Mouse (Mus musculus): Measurements from ENCODE around the gene Serpina9. TPM values are rescaled to one million over a fixed set of nuclear protein-coding genes. Genes with fewer than 3 reads are reported as not detected.

The Serpina9 gene
- 0.10 and 0.24 TPM in 2 replicates for polyA plus RNA-seq (2012; rRNA removed)

GRCm38 (mm10) chr12:104013620-104014019, at the start of gene Serpina9:
Gene Serpina9 (minus strand): TSS chr12:104013755.

GRCm38 (mm10) chr12:104044343-104044742, 30.8 kb upstream of the Serpina9 start, which contains the start of gene Serpina12:
Gene Serpina12 (minus strand): TSS chr12:104044443.

GRCm38 (mm10) chr12:103989857-103990256, 23.7 kb downstream of the Serpina9 start, which contains the start of gene Serpina11:
Gene Serpina11 (minus strand): TSS chr12:103989957.

GRCm38 (mm10) chr12:103958798-103959197, 54.8 kb downstream of the Serpina9 start, which contains the start of gene Serpina1e:
Gene Serpina1e (minus strand): TSS chr12:103958975.

Other genes starting within 250 kb of the Serpina9 start
- gene Serpina1d, start 240.2 kb downstream of the Serpina9 start, polyA plus RNA-seq (2012; rRNA removed) = 1,315 and 1,572 TPM in 2 replicates
- 2,401 and 2,510 TPM in 2 replicates for gene Serpina1b, start 183.4 kb downstream of the Serpina9 start, polyA plus RNA-seq (2012; rRNA removed)
- 2,492 and 2,846 TPM in 2 replicates for gene Serpina1a, start 150.2 kb downstream of the Serpina9 start, polyA plus RNA-seq (2012; rRNA removed)
- gene Serpina1c, start 108.9 kb downstream of the Serpina9 start, polyA plus RNA-seq (2012; rRNA removed) = 1,205 and 1,238 TPM in 2 replicates
- gene Serpina1e, start 54.8 kb downstream of the Serpina9 start, polyA plus RNA-seq (2012; rRNA removed) = 6,689 and 6,899 TPM in 2 replicates
- 184 and 214 TPM in 2 replicates for gene Serpina11, start 23.8 kb downstream of the Serpina9 start, polyA plus RNA-seq (2012; rRNA removed)
- 0.16 and 0.20 TPM in 2 replicates for gene Serpina12, start 30.7 kb upstream of the Serpina9 start, polyA plus RNA-seq (2012; rRNA removed)
- gene Serpina5, start 87.4 kb upstream of the Serpina9 start, polyA plus RNA-seq (2012; rRNA removed) = 6.0 and 6.1 TPM in 2 replicates
- gene Serpina3a, start 99.0 kb upstream of the Serpina9 start, polyA plus RNA-seq (2012; rRNA removed) = 0.11 and 0.13 TPM in 2 replicates
- gene Serpina3b, start 114.2 kb upstream of the Serpina9 start, polyA plus RNA-seq (2012; rRNA removed) = 0.19 and 0.22 TPM in 2 replicates
- gene Serpina3c, start 140.1 kb upstream of the Serpina9 start, polyA plus RNA-seq (2012; rRNA removed) = 0.05 and 0.07 TPM in 2 replicates
- 1.0 and 1.1 TPM in 2 replicates for gene Serpina3f, start 200.8 kb upstream of the Serpina9 start, polyA plus RNA-seq (2012; rRNA removed)
- gene Serpina3g, start 222.5 kb upstream of the Serpina9 start, polyA plus RNA-seq (2012; rRNA removed) = 7.4 and 7.9 TPM in 2 replicates
- gene Serpina3i, start 249.4 kb upstream of the Serpina9 start, polyA plus RNA-seq (2012; rRNA removed) = 0.26 and 0.31 TPM in 2 replicates